Mouse (Mus musculus) hindbrain, embryonic 10.5 days (tissue): ENCODE measurements at regions not wholly inside any gene's neighbourhood (a gene's known extent, or its start where the extent isn't known, plus 50 kb on each side); places are given as distances from the start of the nearest gene placed in this dataset.

ENCODE experiments used
- DNase-seq: peaks from one replicate; pipeline ENCODE4 v3.0.0-alpha.2; 2017; ENCODE audit warnings: low spot score
- H3K27ac ChIP-seq: fragments of 300-500 bp; sonication (generic); 2 replicates; pipeline ENCODE4 v1.5.1; 2016; ENCODE audit warnings: mild to moderate bottlenecking, moderate library complexity
- H3K27me3 ChIP-seq: fragments of 300-500 bp; sonication (generic); 2 replicates; pipeline ENCODE4 v1.6.1; 2016; ENCODE audit warnings: mild to moderate bottlenecking; ENCODE audit not compliant: poor library complexity, insufficient read depth, severe bottlenecking
- H3K36me3 ChIP-seq: fragments of 300-500 bp; sonication (generic); 2 replicates; pipeline ENCODE4 v1.6.1; 2016; ENCODE audit warnings: mild to moderate bottlenecking, moderate library complexity
- H3K4me1 ChIP-seq: fragments of 300-500 bp; sonication (generic); replicated peaks from 2 replicates; pipeline ENCODE4 v1.6.1; 2016; ENCODE audit warnings: mild to moderate bottlenecking
- H3K4me3 ChIP-seq: fragments of 300-500 bp; sonication (generic); 2 replicates; pipeline ENCODE4 v1.5.1; 2016; ENCODE audit warnings: mild to moderate bottlenecking, moderate library complexity
- H3K9me3 ChIP-seq: fragments of 300-500 bp; sonication (generic); 2 replicates; pipeline ENCODE4 v1.6.1; 2016; ENCODE audit warnings: mild to moderate bottlenecking, moderate library complexity
- WGBS: fragments of 180-500 bp; shearing (Covaris S2); methylation state at CpG from one replicate; pipeline ENCODE4 v1.1.7; 2016; 5-methylcytosine and 5-hydroxymethylcytosine counted together

- H3K27me3 ChIP-seq, result no peaks in the 10 kb centered on the region
- DNase-seq, result no peak
- H3K9me3 ChIP-seq, result no peaks in the 10 kb centered on the region
- H3K27ac ChIP-seq, result no peak overlapping the region
- no peaks in the 10 kb centered on the region for H3K36me3 ChIP-seq
- no peaks in the 10 kb centered on the region for H3K4me1 ChIP-seq
- WGBS, result 66% methylated on average over 4 of the region's 4 CpGs
- H3K4me3 ChIP-seq, result no peak overlapping the region
These were observed 361.5 kb downstream of the Gm9195 start for GRCm38 (mm10) chr14:72130149-72130548.

GRCm38 (mm10) chr14:72121786-72122185 lies 369.9 kb downstream of the Gm9195 start:
- Histone ChIP-seq H3K27ac (no peak overlapping the region), H3K27me3 (no peaks in the 10 kb centered on the region), H3K4me1 (no peaks in the 10 kb centered on the region; the same call in 1 of the 2 replicates), H3K36me3 (no peaks in the 10 kb centered on the region), H3K4me3 (no peak overlapping the region), H3K9me3 (no peaks in the 10 kb centered on the region)
- no peak for DNase-seq
- WGBS, result 92% methylated on average over 4 of the region's 4 CpGs

- Histone ChIP-seq H3K9me3 (no peaks in the 10 kb centered on the region), H3K4me1 (no peaks in the 10 kb centered on the region; the same call in 1 of the 2 replicates), H3K27me3 (no peaks in the 10 kb centered on the region), H3K27ac (no peak overlapping the region), H3K36me3 (no peaks in the 10 kb centered on the region), H3K4me3 (no peak overlapping the region)
- DNase-seq, result no peak
- WGBS, result 6% methylated on average over 1 of the region's 1 CpGs
These were observed 370.6 kb downstream of the Gm9195 start for GRCm38 (mm10) chr14:72121006-72121405.

GRCm38 (mm10) chr14:72116842-72117241 lies 374.8 kb downstream of the Gm9195 start:
- no peak overlapping the region for H3K27ac ChIP-seq
- no peak overlapping the region for H3K4me3 ChIP-seq
- 80% methylated on average over 4 of the region's 4 CpGs for WGBS
- no peaks in the 10 kb centered on the region; the same call in 1 of the 2 replicates for H3K4me1 ChIP-seq
- H3K27me3 ChIP-seq, result no peaks in the 10 kb centered on the region
- no peaks in the 10 kb centered on the region for H3K36me3 ChIP-seq
- DNase-seq, result no peak
- no peaks in the 10 kb centered on the region for H3K9me3 ChIP-seq

GRCm38 (mm10) chr14:72113377-72113993 lies 378.2 kb downstream of the Gm9195 start:
- no peak for DNase-seq
- no peaks in the 10 kb centered on the region for H3K4me1 ChIP-seq
- 84% methylated on average over 8 of the region's 8 CpGs for WGBS
- no peak overlapping the region for H3K4me3 ChIP-seq
- H3K36me3 ChIP-seq, result no peaks in the 10 kb centered on the region
- H3K27me3 ChIP-seq, result no peaks in the 10 kb centered on the region
- H3K27ac ChIP-seq, result no peak overlapping the region
- no peaks in the 10 kb centered on the region for H3K9me3 ChIP-seq

GRCm38 (mm10) chr14:72110689-72111088 lies 380.9 kb downstream of the Gm9195 start:
- H3K4me1 ChIP-seq, result no peaks in the 10 kb centered on the region
- H3K4me3 ChIP-seq, result no peak overlapping the region
- no peak for DNase-seq
- no peaks in the 10 kb centered on the region for H3K36me3 ChIP-seq
- no peaks in the 10 kb centered on the region for H3K9me3 ChIP-seq
- 91% methylated on average over 2 of the region's 2 CpGs for WGBS
- H3K27ac ChIP-seq, result no peak overlapping the region
- H3K27me3 ChIP-seq, result no peaks in the 10 kb centered on the region

- no peaks in the 10 kb centered on the region for H3K36me3 ChIP-seq
- H3K4me1 ChIP-seq, result no peaks in the 10 kb centered on the region
These were observed 400.1 kb downstream of the Gm9195 start for GRCm38 (mm10) chr14:72091579-72091978.

GRCm38 (mm10) chr14:72081473-72081872 lies 410.2 kb downstream of the Gm9195 start:
- Histone ChIP-seq H3K27me3 (no peaks in the 10 kb centered on the region), H3K4me1 (no peaks in the 10 kb centered on the region), H3K27ac (no peak overlapping the region), H3K9me3 (no peaks in the 10 kb centered on the region), H3K4me3 (no peak overlapping the region), H3K36me3 (no peaks in the 10 kb centered on the region)
- 74% methylated on average over 3 of the region's 3 CpGs for WGBS
- no peak for DNase-seq

More at GRCm38 (mm10) chr14:72091579-72091978, 400.1 kb downstream of the Gm9195 start:
- no peaks in the 10 kb centered on the region for H3K27me3 ChIP-seq
- no peak overlapping the region for H3K27ac ChIP-seq
- H3K9me3 ChIP-seq, result no peaks in the 10 kb centered on the region
- WGBS, result 92% methylated on average over 2 of the region's 2 CpGs
- no peak for DNase-seq
- no peak overlapping the region for H3K4me3 ChIP-seq

GRCm38 (mm10) chr14:72064111-72064812 lies 427.4 kb downstream of the Gm9195 start:
- no peaks in the 10 kb centered on the region for H3K4me1 ChIP-seq
- H3K27me3 ChIP-seq, result no peaks in the 10 kb centered on the region
- no peak for DNase-seq
- H3K36me3 ChIP-seq, result no peaks in the 10 kb centered on the region
- no peak overlapping the region for H3K27ac ChIP-seq
- no peak overlapping the region for H3K4me3 ChIP-seq
- no peaks in the 10 kb centered on the region for H3K9me3 ChIP-seq
- 94% methylated on average over 12 of the region's 12 CpGs for WGBS

- no peak overlapping the region for H3K4me3 ChIP-seq
- H3K36me3 ChIP-seq, result no peaks in the 10 kb centered on the region
- DNase-seq, result no peak
- no peaks in the 10 kb centered on the region for H3K9me3 ChIP-seq
- 49% methylated on average over 2 of the region's 2 CpGs for WGBS
- no peak overlapping the region for H3K27ac ChIP-seq
- peaks cover 8% of the 10 kb centered on the region for H3K4me1 ChIP-seq
- no peaks in the 10 kb centered on the region for H3K27me3 ChIP-seq
These were observed 448.8 kb downstream of the Gm9195 start for GRCm38 (mm10) chr14:72042881-72043236.

- no peaks in the 10 kb centered on the region for H3K27me3 ChIP-seq
- H3K36me3 ChIP-seq, result no peaks in the 10 kb centered on the region
- peaks cover 10% of the 10 kb centered on the region for H3K4me1 ChIP-seq
- 68% methylated on average over 3 of the region's 3 CpGs for WGBS
- no peak overlapping the region for H3K4me3 ChIP-seq
- H3K27ac ChIP-seq, result no peak overlapping the region
- H3K9me3 ChIP-seq, result no peaks in the 10 kb centered on the region
- DNase-seq, result no peak
These were observed 449.3 kb downstream of the Gm9195 start for GRCm38 (mm10) chr14:72042112-72042880.

GRCm38 (mm10) chr14:72030396-72030795 lies 461.2 kb downstream of the Gm9195 start:
- WGBS, result 78% methylated on average over 3 of the region's 3 CpGs
- H3K4me1 ChIP-seq, result no peaks in the 10 kb centered on the region
- H3K9me3 ChIP-seq, result no peaks in the 10 kb centered on the region
- no peak overlapping the region for H3K4me3 ChIP-seq
- H3K27ac ChIP-seq, result no peak overlapping the region
- no peaks in the 10 kb centered on the region for H3K36me3 ChIP-seq
- no peak for DNase-seq
- H3K27me3 ChIP-seq, result no peaks in the 10 kb centered on the region

- Histone ChIP-seq H3K27ac (no peak overlapping the region), H3K9me3 (no peaks in the 10 kb centered on the region), H3K36me3 (no peaks in the 10 kb centered on the region), H3K4me1 (no peaks in the 10 kb centered on the region), H3K4me3 (no peak overlapping the region), H3K27me3 (no peaks in the 10 kb centered on the region)
- 70% methylated on average over 8 of the region's 8 CpGs for WGBS
- DNase-seq, result no peak
These were observed 464.1 kb downstream of the Gm9195 start for GRCm38 (mm10) chr14:72027362-72028020.
